Mouse (Mus musculus): ENCODE results near the gene Eef1akmt2. TPM values are rescaled to one million over a fixed set of nuclear protein-coding genes. Genes with fewer than 3 reads are reported as not detected.

Eef1akmt2 gene
- 13.8 and 16.4 TPM in 2 replicates for polyA plus RNA-seq (2012)

GRCm38 (mm10) chr7:132852173-132852844 lies at the start of gene Eef1akmt2:
Gene Eef1akmt2 (minus strand): TSS chr7:132852673.

GRCm38 (mm10) chr7:132859042-132859958 lies 6.8 kb upstream of the Eef1akmt2 start, which contains the start of gene Abraxas2:
Gene Abraxas2 (plus strand): TSS chr7:132859225.

GRCm38 (mm10) chr7:132813416-132814088 lies 38.9 kb downstream of the Eef1akmt2 start, which contains the start of gene Fam53b:
Gene Fam53b (minus strand): TSS chr7:132813886.

Other genes starting within 250 kb of the Eef1akmt2 start
- gene Lhpp, start 242.0 kb downstream of the Eef1akmt2 start, polyA plus RNA-seq (2012), result 6.1 and 7.9 TPM in 2 replicates
- 40.5 and 40.9 TPM in 2 replicates for gene Fam53b, start 38.8 kb downstream of the Eef1akmt2 start, polyA plus RNA-seq (2012)
- gene Abraxas2, start 6.6 kb upstream of the Eef1akmt2 start, polyA plus RNA-seq (2012), result 4.4 and 4.6 TPM in 2 replicates
- gene Zranb1, start 78.5 kb upstream of the Eef1akmt2 start, polyA plus RNA-seq (2012), result 4.1 and 4.3 TPM in 2 replicates

Data from megakaryocyte-erythroid progenitor cell, adult 5 weeks (primary cell).